ENCODE assay signal across 8 mouse cellular contexts in the genomic region with DNA sequence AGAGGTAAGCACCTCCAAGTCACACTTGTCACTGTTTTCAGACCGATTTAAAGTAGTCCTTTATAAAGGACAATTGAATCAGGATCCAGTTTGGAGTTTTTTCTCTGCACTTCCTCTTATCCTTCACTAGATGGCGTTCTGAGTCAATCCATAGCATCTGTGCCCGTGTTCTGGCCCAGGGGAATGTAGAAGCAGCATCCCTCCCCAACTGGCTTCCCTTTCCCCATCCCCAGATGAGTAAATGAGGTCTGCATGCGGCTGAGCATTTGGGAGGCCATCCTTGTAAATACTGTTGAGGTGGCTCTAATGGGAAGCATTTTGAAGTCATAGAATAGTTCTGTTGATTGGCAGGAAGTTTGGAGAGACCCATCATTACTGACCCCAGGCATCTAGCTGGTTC.
A peak's percentile ranks its signal among the peaks of the same experiment; 100 is the strongest.
DNase-seq lines count a peak whose midpoint lies in the region; ATAC-seq and TF ChIP-seq lines count a peak whose summit lies in the region.
"Had no signal": no experiment of that assay in that cellular context is flagged by ENCODE, and none has a peak within 500 bp of the region (broad histone marks: within the 10 kb centered on the region; RNA-seq: fewer than 3 reads in every experiment).

No protein-coding gene starts in this region.

- H3K4me3 ChIP-seq in kidney, embryonic 15.5 days (replicated peaks), result no peak overlapping the region
- no peak overlapping the region for H3K4me3 ChIP-seq in E14TG2a.4 (replicated peaks; ENCODE audit: low read length)
- H3K4me3 ChIP-seq in hindbrain, postnatal 0 days (ENCODE audit: low read length), result no peak overlapping the region
- H3K4me3 ChIP-seq: megakaryocyte, embryonic 14.5 days had no signal

- DNase-seq in kidney, adult 18-20 months, result peak; percentile 8
- DNase-seq in A20 (ENCODE audit: low read depth, low spot score), result peak; percentile 45
- DNase-seq in hindbrain, postnatal 0 days (ENCODE audit: low spot score), result peak; percentile 70
- DNase-seq in urinary bladder, postnatal 14 days (ENCODE audit: low spot score), result no peak

- no peaks in the 10 kb centered on the region for H3K4me1 ChIP-seq in kidney, embryonic 15.5 days
- no peaks in the 10 kb centered on the region for H3K4me1 ChIP-seq in E14TG2a.4 (replicated peaks; ENCODE audit: low read depth, low read length)
- no peaks in the 10 kb centered on the region for H3K4me1 ChIP-seq in hindbrain, postnatal 0 days (ENCODE audit: insufficient read depth, low read length)

- H3K27ac ChIP-seq in kidney, embryonic 15.5 days, result no peak overlapping the region
- H3K27ac ChIP-seq in hindbrain, postnatal 0 days, result no peak overlapping the region

- peak; percentile 77 for TF ChIP-seq CTCF in E14TG2a.4 (conservative IDR thresholded peaks at IDR 0.05; ENCODE audit: low read length)
- TF ChIP-seq CTCF in hindbrain, postnatal 0 days (IDR thresholded peaks at IDR 0.05; ENCODE audit: low read depth), result peak; percentile 79

- WGBS in kidney, embryonic 15.5 days, result 13% methylated on average over 4 of the region's 4 CpGs
- WGBS in hindbrain, postnatal 0 days, result 13% methylated on average over 4 of the region's 4 CpGs

- ATAC-seq in kidney, embryonic 15.5 days (replicated peaks; ENCODE audit: low FRiP score), result no peak
- ATAC-seq in hindbrain, postnatal 0 days, result no peak
- no peak for ATAC-seq in erythroblast, adult 5-6 weeks (replicated peaks; ENCODE audit: low FRiP score, poor library complexity, severe bottlenecking)

- H3K36me3 ChIP-seq in kidney, embryonic 15.5 days, result no peaks in the 10 kb centered on the region
- H3K36me3 ChIP-seq in E14TG2a.4 (ENCODE audit: insufficient read depth, low read length), result no peaks in the 10 kb centered on the region
- H3K36me3 ChIP-seq in hindbrain, postnatal 0 days (ENCODE audit: insufficient read depth, low read length), result no peaks in the 10 kb centered on the region

- H3K9ac ChIP-seq in kidney, embryonic 15.5 days, result no peak overlapping the region
- H3K9ac ChIP-seq in hindbrain, postnatal 0 days (replicated peaks; ENCODE audit: low read length), result no peak overlapping the region

- H3K4me2 ChIP-seq in kidney, embryonic 15.5 days, result no peak overlapping the region
- no peak overlapping the region for H3K4me2 ChIP-seq in hindbrain, postnatal 0 days (ENCODE audit: low read depth, low read length)

- no peaks in the 10 kb centered on the region for H3K9me3 ChIP-seq in kidney, embryonic 15.5 days (replicated peaks)
- H3K9me3 ChIP-seq in E14TG2a.4 (ENCODE audit: low read length), result peaks cover 8% of the 10 kb centered on the region
- no peaks in the 10 kb centered on the region for H3K9me3 ChIP-seq in hindbrain, postnatal 0 days (ENCODE audit: low read length)

- no peaks in the 10 kb centered on the region for H3K27me3 ChIP-seq in kidney, embryonic 15.5 days
- no peaks in the 10 kb centered on the region for H3K27me3 ChIP-seq in E14TG2a.4 (ENCODE audit: insufficient read depth, low read length)
- no peaks in the 10 kb centered on the region for H3K27me3 ChIP-seq in hindbrain, postnatal 0 days (ENCODE audit: insufficient read depth, low read length)
- H3K27me3 ChIP-seq: megakaryocyte, embryonic 14.5 days had no signal
